Mouse (Mus musculus) G1E (cell line): ENCODE results near the gene Carm1.

Experiments
- CTCF ChIP-seq: IDR thresholded peaks from 2 replicates; pipeline ENCODE4 v1.5.1; 2012; ENCODE audit warnings: low read depth, low read length, inconsistent platforms, mixed read lengths
- GATA1 ChIP-seq: IDR thresholded peaks from 2 replicates; pipeline ENCODE4 v1.6.1; 2012; ENCODE audit warnings: borderline replicate concordance, low read length, inconsistent platforms, mixed read lengths
- POLR2AphosphoS5 ChIP-seq: IDR thresholded peaks from 2 replicates; pipeline ENCODE4 v1.6.1; 2012; ENCODE audit warnings: low read depth, low read length, inconsistent platforms; ENCODE audit not compliant: insufficient replicate concordance

DNA sequence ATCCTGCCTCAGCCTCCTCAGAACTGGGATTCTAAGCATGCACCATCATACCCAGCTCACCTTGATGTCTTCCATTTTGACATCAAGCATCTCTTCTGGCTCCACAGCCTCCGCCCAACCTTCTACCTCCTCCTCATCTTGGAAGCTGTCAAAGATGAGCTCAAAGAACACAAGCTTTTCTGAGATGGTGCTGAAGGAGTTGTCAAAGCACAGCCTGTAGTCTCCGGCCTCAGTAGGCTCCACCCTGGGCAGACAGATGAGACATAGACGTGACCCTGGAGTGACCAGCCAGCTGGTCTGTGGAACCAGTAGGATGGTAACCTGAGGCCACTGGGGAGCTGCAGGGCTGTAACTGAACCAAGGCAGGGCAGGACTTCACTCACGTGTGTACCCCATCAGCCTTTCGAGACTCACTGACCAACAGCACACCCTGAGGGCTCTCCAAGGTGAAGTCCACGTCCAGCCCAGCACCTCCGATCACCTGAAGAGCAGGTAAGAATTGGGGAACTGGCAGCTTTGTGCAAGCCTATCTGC lies 37.8 kb upstream of the Carm1 start:
- no peak for TF ChIP-seq CTCF
- no peak for TF ChIP-seq POLR2AphosphoS5
- no peak for TF ChIP-seq GATA1
